Mouse (Mus musculus) kidney, postnatal 36 days (tissue): ENCODE results near the gene Cnn2.
"Not testable (repeated sequence)": the region's sequence is repeated elsewhere in the genome, so short reads cannot be mapped to it uniquely, and the experiment has no call there.

ENCODE experiments used
- DNase-seq, 2 experiments: peaks; one replicate each; pipeline ENCODE4 v3.0.0; 2021 to 2022; ENCODE audit warnings: mixed read lengths in 2 of 2

Cnn2 gene

DNA sequence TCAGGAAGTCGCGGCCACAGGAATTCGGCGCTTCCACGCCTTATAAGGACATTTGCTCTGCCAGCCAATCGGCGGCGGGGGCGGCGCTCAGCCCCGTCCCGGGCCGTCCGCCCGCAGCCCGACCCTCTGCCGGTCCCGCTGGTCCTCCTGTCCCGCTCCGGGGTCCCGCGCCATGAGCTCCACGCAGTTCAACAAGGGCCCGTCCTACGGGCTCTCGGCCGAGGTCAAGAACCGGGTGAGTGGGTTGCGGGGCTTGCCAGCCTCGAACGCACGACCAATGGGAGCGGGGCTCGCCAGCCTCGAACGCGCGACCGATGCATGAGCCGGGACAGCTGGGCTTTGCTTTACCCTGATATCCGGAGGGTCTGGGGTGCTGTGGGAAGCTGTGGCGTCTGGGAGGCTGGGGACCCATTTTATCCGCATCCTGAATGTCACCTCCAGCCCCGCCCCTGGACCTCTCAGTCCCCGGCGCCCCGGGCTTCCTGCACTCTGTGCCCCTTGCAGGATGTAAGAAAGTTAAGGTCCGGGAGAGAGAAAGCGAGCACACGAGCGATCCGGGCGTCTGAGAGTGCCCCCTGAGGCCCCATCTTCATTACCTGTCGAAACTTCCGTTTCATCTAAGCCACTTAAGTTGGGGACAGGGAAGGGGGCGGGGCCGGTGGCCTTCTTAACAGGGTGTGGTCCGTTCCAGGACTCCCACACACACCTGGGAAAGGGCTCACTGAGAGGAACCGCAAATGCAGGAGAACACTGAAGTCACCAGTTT lies at the start of gene Cnn2:
Gene Cnn2, plus strand, starts transcription at position 79 of the 766 bp plus-strand sequence.
- peak; percentile 60 to 77 for DNase-seq

DNA sequence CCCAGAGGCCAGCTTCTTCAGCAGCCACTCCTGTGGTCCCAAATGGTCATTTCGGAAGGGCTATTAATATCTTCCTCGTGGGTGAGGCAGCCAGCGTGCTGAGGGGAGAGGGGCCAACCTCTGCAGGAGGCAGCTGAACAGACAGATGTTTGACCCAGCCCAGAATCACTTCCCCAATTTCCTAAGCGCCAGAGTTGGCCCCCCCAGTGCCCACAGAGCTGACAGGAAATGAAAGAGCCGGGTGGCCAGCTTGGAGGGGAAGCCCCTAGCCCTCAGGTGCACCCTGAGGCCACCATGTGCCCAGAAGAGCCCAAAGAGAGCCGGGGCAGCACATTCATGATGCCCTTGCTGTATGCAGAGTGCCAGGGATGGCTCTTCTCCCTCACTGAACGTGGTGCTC lies 47.6 kb upstream of the Cnn2 start:
- DNase-seq = peak in 1 of 2 experiments; percentile 28

DNA sequence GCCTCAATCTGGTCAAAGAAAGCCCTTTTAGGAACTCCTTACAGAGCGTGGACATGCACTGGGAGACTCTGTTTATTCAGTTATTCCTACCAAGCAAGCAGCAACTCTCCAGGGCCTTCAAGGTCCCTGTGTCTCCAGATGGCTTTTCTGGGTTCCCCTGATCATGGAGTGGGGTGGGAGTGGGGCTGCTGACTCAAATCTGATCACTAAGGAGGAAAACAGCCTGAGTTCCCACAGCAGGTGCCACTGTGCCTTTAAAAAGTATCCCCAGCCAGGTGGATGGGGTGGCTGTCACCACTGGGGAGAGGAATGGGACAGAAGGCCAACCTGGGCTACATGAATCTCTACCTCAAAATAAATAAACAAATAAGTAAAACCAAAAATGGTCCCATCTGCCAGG lies 45.4 kb upstream of the Cnn2 start:
- no peak for DNase-seq

DNA sequence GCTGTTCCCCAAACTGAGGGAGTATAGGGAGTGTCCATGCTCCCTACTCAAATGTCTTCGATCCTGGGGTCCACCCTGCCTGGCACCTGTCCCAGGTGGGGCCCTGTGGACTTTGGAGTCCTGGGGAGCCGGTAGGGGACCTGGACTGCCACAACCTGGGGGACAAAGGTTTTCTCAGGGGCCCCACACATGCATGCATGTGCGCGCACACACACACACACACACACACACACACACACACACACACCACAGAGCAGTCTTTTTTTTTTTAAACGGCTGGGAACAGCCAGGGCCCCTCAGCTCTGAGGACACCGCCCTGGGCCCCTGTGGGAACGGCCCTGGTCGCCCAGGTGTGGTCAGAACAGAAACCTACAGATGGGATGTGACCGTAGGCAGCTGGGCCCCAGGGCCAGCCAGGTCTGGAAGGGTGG lies 44.9 kb upstream of the Cnn2 start:
- peak in 1 of 2 experiments; percentile 49 for DNase-seq

DNA sequence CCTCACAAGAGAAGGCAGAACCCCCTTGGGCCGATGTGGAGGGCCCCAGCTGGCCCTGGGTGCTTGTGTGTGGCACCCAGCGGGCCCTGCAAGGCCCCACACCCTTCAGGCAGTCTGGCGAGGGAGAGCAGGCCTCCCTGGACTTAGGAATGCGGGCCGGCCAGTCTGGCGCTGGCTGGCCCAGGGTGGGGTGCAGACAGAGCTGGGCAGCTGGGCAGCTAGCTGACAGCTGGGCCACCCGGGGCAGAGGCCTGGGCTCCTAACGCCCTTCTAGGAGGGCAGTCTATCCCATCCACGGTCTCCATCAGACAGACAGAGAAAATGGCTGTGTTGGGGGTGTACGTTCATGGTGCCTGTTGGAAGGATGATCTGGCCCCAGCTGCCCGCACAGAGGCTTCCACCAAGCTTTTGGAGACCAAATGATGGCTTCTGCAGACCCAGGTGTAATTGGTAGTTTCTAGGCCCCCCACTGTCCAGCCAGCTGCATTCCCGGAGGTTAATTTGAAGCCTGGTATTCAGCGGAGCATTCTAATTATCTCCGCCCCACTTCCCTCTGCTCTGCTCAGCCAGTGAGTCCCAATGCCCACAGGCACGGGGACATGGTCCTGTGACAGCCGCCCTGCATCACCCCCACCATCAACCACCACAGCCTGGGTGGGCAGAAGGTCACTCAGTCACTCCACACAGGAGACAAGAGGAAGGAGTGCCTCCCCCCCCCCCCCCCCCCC lies 42.7 kb upstream of the Cnn2 start:
- DNase-seq = peak; percentile 75 to 76

DNA sequence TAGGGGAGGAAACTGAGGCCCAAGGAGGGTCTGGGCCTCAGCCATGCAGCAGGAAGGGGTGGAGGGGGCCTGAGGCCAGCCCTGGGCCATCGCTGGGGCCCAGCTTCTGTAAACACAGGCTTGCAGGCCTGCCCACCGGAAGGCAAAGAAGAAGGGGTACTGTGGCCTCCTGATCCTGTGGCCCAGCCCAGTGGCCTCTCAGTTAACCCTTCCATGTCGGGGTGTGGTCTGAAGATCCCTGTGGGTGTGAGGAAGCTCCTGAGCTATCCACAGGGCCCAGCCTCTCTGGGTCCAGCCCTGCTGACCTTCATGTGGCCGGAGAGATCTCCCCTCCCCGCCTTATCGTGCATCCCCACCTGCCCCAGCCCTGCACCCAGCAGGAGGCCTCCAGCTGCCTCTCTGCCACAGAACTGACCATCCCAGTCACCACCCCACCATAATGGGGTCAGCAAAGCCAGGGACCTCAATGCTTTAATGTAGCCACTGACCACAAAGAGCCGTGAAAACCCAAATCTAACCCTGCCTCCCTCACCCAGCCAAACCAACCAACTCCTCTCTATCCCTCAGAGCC lies 41.5 kb upstream of the Cnn2 start:
- no peak for DNase-seq

DNA sequence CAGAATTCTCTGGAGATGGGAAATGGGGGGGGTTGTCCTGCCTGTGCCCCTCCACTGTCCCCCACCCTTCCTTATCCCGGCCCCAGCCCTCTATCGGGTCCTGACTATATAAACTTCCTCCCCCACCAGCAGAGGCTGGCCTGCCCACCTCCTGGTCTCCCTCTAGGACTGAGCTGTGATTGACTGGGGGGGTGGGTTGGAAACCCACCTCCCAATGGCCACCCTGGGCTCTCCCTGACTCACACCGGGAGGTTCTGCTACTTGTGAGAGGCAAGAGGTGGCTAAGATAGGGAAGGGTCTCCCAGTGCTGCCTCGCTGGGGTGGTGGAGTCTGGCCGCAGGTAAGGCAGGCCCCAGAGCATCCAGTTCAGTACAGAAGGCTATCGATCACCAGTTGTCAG lies 40.9 kb upstream of the Cnn2 start:
- no peak for DNase-seq

DNA sequence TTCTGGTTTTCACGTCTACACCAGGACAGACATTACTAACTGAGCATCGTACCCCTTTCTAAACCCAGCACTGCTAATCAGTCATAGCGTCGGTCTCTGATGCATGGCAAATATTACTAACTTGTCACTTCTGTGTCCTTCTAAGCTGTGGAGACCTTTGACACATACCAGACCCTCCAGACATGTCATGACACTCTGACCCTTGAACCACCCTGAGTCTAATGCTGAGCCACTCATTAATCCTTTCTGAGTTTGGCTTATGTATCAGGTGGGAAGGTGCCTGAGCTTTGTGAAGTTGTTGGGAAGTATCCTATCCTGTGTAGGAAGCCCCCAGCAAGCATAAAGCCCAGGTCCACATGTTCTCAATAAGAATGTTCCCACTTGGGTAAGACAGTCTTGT lies 38.5 kb upstream of the Cnn2 start:
- peak in 1 of 2 experiments; percentile 51 for DNase-seq

DNA sequence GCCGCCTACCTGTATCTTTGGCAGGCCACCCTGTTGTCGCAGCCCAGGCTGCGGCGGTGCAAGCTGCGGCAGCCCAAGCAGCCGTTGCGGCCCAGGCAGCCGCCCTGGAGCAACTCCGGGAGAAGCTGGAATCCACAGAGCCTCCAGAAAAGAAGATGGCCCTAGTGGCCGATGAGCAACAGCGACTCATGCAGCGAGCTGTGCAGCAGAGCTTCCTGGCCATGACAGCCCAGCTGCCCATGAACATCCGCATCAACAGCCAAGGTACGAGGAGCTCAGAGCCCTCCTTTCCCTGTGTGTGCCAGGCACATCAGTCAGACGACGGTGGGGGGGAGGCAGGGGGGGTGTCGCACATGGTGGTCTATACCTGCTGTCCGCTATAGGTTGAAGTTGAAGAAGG lies 37.7 kb upstream of the Cnn2 start:
- no peak for DNase-seq

DNA sequence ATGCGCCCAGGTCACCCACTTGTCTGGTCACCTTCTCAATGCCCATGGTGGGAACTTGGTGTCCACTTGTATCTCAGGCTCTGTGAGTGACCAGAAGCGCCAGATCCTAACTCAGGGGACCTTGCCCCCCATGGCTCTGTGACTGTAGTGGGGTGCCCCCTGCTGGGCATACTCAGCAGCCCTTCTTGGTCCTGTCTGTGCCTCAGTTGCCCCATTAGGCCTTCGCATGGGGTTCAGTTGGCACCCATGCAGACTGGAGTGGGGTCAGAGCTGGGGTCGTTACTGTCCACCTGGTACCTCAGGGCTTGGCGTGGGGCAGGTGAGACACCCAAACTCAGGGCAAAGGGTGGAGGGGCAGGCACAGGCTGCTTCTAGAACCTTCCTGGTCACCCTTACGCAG lies 34.4 kb upstream of the Cnn2 start:
- peak; percentile 54 to 85 for DNase-seq

DNA sequence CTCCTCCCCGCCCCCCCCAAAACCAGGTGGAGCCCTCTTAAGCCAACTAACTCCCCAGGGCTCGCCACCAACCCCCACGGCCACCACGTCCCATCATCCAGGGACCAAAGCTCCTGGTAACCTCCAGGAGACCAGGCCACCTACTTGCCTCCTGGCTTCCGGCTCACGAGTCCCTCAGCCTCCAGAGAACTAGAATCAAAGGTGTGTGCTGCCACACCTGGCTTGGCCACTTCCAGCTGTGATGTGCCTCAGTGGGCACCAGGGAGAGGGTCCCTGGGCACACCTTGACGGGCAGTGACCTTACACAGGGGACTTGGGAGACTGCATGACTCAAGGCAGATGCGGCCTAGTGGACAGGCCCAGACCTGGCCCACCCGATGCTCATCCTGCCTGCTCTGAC lies 32.7 kb upstream of the Cnn2 start:
- DNase-seq = no peak

DNA sequence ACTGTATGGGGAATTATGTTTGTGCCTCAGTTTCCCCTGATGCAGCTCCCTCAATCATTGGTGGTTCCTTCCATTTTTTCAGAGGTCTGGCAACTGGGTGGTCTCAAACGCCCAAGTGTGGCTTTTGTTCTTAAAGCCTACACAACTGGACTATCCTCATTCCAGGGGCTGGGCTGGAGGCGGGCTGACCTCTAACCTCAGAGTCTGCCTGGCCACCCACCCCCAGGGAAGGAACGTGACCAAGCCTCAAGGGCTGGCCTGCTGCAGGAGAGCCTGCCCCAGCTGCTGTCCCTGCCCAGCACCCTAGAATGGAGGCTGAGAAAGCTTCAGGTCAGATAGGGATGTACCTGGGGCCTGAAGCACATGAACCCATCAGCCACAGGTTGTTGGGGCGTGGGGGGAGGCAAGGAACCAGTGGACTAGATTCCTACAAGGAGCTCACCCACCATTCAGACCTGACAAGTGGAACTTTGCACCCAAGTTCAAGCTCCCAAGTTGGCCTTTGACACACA lies 31.7 kb upstream of the Cnn2 start:
- no peak for DNase-seq

DNA sequence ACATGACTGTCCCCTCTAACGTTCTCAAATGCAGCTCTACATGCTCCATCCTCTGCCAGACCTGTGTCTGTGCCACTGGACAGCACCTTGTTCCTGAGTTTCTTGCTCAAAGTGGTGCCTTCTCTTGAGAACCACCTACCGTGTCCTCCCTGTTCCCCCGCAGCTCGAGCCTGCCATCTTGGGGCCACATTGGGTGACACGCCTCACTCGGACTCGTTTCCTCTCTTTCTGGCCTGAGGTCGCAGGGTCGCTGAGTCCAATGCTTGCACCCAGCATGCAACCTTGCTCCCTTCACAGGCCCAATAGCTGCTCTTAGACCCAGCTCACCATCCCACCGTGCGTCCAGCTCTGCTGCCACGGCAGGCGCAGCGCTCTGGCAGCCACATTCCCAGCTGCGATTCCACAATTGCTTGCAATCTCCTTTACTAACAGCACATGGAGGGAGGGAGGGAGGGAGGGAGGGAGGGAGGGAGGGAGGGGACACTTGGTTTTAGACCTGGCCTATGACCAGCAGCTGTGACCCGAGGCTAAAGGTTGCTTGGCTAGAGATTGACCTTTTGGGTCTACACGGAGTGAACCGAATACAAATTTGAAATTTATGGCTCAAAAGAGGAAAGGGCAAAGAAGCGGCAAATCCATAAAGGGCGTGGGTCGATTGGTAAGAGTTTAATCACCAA lies 30.1 kb upstream of the Cnn2 start:
- DNase-seq = peak; percentile 90 to 94

DNA sequence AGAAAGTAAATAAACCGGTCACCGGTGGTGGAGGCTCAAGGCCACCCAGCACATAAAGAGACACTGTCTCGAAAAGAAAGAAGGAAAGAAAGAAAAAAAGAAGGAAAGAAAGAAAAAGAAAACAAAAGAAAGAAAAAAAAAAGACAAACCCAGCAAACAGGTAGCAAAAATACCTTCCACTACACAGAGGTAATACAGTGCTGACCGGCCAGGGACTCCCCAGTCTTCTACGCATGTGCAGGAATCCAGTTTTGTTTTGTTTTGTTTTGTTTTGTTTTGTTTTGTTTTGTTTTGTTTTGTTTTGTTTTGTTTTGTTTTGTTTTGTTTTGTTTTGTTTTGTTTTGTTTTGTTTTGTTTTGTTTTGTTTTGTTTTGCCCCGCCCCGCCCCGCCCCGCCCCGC lies 29.0 kb upstream of the Cnn2 start:
- not testable (repeated sequence) for DNase-seq

DNA sequence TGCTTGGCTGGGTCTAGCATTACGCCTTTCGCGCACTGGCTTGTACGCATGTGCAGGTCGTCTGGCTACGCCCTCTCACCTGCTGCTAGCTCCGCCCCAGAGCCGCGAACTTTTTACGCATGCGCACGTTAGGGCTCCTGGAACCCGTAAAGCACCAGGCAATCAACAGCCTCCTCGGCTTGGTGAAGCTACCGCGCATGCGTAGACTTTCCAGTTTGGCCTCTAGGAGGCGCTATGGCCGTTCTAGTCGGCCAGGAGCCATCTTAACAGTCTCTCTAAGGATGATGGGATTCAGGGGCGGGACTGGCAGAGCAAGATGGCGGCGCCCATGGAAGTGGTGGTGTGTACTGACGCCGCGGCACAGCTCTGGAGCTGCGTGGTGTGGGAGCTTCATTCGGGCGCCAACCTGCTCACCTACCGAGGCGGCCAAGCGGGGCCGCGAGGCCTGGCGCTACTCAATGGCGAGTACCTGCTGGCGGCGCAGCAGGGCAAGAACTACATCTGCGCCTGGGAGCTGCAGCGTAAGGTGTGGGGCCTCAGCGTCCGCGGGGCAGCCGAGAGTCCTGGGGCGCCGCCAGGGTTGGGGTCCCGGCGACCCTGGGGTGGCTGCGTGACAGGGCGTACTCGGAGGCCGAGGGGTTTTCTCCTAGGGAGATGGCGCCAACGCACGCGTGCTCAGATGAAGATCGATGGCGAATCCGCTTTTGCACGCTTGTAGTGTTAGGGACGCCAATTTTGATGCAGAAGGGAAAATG lies 28.4 kb upstream of the Cnn2 start, which contains the start of gene Wdr18:
Gene Wdr18, plus strand, starts transcription at position 306 of the 755 bp plus-strand sequence.
- peak; percentile 99 for DNase-seq

DNA sequence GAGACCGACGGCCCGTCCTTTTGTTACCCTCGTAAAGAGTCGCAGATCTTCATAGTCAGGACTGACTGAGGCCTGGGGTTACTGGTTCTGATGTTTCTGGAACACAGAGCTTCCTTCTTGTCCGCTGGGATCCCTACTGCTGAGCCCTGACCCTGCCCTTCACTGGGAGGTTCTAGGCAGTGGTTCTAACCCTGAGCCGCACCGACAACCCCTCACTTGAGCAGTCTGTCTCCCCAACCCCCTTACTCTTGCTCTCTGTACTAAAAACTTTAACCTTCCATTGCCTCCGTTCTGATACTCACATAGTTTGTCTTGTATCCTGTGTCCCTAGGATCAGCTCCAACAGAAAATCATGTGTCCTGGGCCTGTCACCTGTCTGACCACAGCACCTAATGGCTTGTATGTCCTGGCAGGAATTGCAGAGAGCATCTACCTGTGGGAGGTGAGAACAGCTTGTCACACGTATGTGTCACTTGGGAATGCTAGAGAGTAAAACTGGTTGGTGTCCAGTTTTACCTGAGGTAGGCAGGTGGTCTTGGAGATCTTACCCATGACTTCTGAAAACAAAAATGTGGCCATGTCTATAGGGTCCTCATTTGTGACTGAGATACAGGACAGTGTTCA lies 27.6 kb upstream of the Cnn2 start:
- no peak for DNase-seq

DNA sequence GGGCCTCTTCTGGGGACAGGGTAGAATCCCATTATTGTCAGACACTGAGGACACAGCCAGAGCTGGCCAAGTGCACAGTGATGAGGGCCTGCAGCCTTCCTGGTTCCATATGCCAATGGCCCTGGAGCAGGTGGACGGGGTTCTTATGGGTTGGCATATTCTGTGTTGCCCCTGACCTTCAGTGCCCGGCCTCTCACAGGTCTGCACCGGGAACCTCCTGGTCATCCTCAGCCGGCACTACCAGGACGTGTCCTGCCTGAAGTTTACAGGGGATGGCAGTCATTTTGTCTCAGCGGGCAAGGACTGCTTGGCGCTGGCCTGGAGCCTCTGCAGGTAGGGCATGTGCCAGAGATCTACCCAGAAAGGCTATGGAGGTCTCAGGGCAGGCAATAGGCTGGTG lies 23.7 kb upstream of the Cnn2 start:
- no peak for DNase-seq

DNA sequence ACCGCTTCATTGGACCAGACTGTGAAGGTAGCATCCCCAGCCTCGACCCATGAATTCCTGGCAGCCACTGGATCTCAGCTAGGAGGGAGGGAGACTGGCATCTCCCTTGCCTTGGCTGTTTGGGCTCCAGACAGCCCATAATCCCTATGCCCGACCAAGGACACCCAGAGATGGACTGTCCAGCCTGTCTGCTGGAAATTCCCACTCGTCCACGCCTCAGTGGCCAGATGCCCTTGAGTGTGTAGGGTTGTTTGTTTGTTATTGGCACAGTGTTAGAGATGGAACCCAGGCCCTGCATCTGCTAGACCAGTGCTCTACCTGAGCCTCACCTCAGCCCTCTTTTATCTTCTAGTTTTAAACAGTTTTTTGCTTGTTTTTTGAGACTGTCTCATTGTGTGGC lies 23.1 kb upstream of the Cnn2 start:
- DNase-seq = no peak

DNA sequence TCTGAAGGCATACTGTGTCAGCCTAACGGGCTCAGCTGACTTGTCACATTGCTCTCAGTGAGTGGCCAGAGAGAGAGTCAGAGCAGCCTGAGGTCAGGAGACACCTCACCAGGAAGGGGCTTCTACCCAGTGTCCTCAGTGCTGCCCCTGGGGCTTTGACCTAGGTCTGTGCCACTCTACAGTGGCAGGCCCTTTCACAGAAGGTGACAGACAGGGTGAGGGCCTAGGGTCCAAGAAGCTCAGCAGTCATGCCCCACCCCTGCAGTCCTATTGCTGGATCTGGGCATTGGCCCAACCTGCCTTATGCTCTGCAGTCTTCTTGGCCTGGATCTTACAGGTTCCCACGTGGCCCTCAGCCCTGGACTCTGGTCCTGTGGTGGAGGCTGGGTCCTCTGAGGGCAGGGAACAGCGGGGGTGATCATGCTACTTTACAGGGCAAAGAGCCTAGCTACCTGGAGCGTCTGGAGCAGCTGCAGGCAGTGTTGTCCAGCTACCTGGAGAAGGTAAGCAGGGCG lies 21.4 kb upstream of the Cnn2 start:
- DNase-seq = peak; percentile 89 to 94

DNA sequence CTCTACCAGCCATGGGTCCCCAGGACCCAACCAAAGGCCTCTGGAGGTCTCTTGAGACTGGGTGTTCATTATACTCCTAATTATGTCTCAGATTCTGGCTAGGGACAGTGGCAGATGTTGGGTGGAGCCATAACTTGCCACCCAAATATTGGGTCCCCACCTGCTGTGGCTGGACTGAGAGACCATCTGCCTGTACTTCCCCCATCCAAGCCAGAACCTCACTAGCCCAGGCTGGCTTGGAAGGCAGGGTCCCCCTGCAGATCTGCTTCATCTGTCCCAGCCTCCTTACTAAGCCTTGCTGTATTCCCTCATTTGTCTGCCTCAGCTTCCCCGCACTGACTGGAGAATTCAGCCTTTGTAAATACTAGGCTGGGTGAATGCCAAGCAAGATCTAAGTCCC lies 20.2 kb upstream of the Cnn2 start:
- DNase-seq = no peak

DNA sequence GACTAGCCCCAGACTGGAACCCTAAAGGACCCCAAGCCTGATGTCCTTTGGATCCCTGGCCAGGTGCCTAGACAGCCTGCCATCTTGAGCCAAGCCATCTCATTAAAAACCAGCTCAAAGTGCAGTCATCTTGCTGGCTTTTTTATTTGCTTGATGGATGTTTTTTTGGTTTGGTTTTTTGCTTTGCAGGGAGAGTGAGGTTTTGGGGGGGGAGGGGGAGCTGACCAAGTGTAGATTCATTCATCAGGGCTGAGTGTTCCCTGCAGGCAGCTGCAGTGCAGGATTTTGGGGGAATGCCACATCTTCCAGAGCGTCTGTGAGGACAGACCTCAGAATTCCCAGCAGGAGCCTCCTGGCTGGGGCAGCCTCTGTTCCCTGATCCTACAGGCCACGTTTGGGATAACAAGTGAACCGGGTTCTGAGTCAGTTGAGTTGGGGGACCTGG lies 19.2 kb upstream of the Cnn2 start:
- peak; percentile 63 to 83 for DNase-seq
